Mouse (Mus musculus): ENCODE measurements around the gene Gcnt1. TPM values are rescaled to one million over a fixed set of nuclear protein-coding genes. Genes with fewer than 3 reads are reported as not detected.

Gcnt1 gene
- polyA plus RNA-seq, 1 experiment = 0.12 TPM

DNA sequence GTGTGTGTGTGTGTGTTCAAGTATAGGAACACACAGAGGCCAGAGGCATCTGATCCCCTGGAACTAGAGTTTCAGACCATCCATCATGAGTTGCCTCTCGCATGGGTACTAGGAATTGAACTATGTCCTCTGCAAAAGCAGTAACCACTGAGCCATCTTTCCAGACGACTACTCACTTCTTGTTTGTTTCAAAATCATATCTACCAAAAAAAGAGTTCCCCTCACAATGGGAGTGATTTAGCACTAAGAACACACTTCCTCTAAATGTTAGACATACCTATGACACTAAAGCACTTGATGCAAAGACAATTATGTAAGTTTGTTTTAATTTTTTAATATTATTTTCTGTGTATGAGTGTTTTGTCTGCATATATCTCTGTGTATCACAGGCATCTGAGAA, 24.8 kb downstream of the Gcnt1 start:
- H3K79me2 ChIP-seq (ENCODE audit: control insufficient read depth, insufficient read depth) = no peaks in the 10 kb centered on the region
- TF ChIP-seq USF1 (IDR thresholded peaks at IDR 0.05; ENCODE audit: low read depth) (no peak), REST (IDR thresholded peaks at IDR 0.05; ENCODE audit: insufficient read depth, insufficient read length) (no peak), POLR2A (IDR thresholded peaks at IDR 0.05; ENCODE audit: insufficient read length, low read depth) (no peak), MYOG (IDR thresholded peaks at IDR 0.05; ENCODE audit: control insufficient read depth in 1 of 3, insufficient read depth in 1 of 3, insufficient read length in 2 of 3, low read depth in 2 of 3) (no peak), CEBPB (IDR thresholded peaks at IDR 0.05; ENCODE audit: insufficient read depth, poor library complexity, severe bottlenecking) (no peak), SRF (IDR thresholded peaks at IDR 0.05; ENCODE audit: control insufficient read depth, insufficient read length, low read depth) (no peak), MYOD1 (IDR thresholded peaks at IDR 0.05; ENCODE audit: control insufficient read depth in 1 of 3, insufficient read length in 2 of 3, low read depth in 2 of 3) (no peak), E2F4 (IDR thresholded peaks at IDR 0.05; ENCODE audit: insufficient read depth) (no peak), MAX (IDR thresholded peaks at IDR 0.05; ENCODE audit: low read depth) (no peak), TCF12 (IDR thresholded peaks at IDR 0.05; ENCODE audit: insufficient read depth, poor library complexity, severe bottlenecking) (no peak), TCF3 (IDR thresholded peaks at IDR 0.05; ENCODE audit: insufficient read length, low read depth) (no peak), POLR2AphosphoS2 (IDR thresholded peaks at IDR 0.05; ENCODE audit: insufficient read length, low read depth) (no peak)
- H3ac ChIP-seq (ENCODE audit: control insufficient read depth, insufficient read length) = no peak overlapping the region
- no peaks in the 10 kb centered on the region for H3K27me3 ChIP-seq (ENCODE audit: control insufficient read depth, insufficient read depth, insufficient read length)
- H3K4me2 ChIP-seq (ENCODE audit: low read depth) = no peak overlapping the region
- no peak overlapping the region for H3K4me3 ChIP-seq
- H3K36me3 ChIP-seq (ENCODE audit: control insufficient read depth, insufficient read depth) = no peaks in the 10 kb centered on the region

DNA sequence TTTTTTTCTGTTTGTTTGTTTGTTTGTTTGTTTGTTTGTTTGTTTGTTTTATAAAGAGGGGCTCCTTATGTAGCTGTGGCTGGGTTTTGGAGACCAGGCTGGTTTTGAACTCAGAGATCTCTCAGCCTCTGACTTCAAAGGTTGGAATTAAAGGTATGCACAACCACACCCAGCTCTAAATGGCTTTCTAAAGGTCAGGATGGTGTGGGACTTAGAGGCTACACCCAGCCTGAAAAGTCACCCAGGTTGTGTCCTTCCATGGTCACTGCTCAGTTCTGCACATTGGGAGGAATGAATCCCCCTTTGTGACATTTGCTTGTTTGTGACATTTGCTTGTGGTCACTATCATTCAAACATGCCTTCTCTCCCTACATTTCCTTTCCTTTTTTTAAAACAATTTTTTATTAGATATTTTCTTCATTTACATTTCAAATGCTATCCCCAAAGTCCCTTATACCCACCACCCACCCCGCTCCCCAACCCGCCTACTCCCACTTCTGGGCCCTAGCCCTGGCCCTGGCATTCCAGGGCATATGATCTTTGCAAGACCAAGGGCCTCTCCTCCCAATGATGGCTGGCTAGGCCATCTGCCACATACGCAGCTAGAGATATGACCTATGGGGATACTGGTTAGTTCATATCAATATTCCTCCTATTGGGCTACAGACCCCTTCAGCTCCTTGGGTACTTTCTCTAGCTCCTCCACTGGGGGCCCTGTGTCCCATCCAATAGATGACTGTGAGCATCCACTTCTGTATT, 25.7 kb downstream of the Gcnt1 start:
- no peaks in the 10 kb centered on the region for H3K27me3 ChIP-seq (ENCODE audit: control insufficient read depth, insufficient read depth, insufficient read length)

DNA sequence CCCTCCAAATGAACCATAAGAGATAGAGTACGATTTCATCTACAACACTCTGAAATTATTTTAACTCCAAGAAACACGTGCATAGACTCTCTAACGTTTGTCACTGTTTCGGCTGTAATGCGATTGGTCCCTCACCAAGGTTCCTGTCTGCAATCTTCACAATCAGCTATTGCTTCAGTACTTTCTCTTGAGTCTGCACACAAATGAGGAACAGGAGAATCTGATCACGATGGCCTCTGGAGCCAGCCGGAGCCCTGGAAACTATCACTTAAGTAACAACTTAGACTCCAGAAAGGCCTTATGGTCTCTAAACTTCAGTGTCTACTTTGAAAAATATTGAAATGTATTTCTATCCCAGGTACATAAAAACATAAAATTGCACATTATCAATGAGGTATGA, 27.8 kb downstream of the Gcnt1 start:
- no peaks in the 10 kb centered on the region for H3K36me3 ChIP-seq (ENCODE audit: control insufficient read depth, insufficient read depth)
- no peak overlapping the region for H3K4me3 ChIP-seq
- TF ChIP-seq POLR2AphosphoS2 (IDR thresholded peaks at IDR 0.05; ENCODE audit: insufficient read length, low read depth) (no peak), TCF3 (IDR thresholded peaks at IDR 0.05; ENCODE audit: insufficient read length, low read depth) (no peak), MAX (IDR thresholded peaks at IDR 0.05; ENCODE audit: low read depth) (no peak), CEBPB (IDR thresholded peaks at IDR 0.05; ENCODE audit: insufficient read depth, poor library complexity, severe bottlenecking) (no peak), TCF12 (IDR thresholded peaks at IDR 0.05; ENCODE audit: insufficient read depth, poor library complexity, severe bottlenecking) (no peak), MYOG (IDR thresholded peaks at IDR 0.05; ENCODE audit: control insufficient read depth in 1 of 3, insufficient read depth in 1 of 3, insufficient read length in 2 of 3, low read depth in 2 of 3) (no peak), SRF (IDR thresholded peaks at IDR 0.05; ENCODE audit: control insufficient read depth, insufficient read length, low read depth) (no peak), E2F4 (IDR thresholded peaks at IDR 0.05; ENCODE audit: insufficient read depth) (no peak), USF1 (IDR thresholded peaks at IDR 0.05; ENCODE audit: low read depth) (no peak), REST (IDR thresholded peaks at IDR 0.05; ENCODE audit: insufficient read depth, insufficient read length) (no peak), POLR2A (IDR thresholded peaks at IDR 0.05; ENCODE audit: insufficient read length, low read depth) (no peak), MYOD1 (IDR thresholded peaks at IDR 0.05; ENCODE audit: control insufficient read depth in 1 of 3, insufficient read length in 2 of 3, low read depth in 2 of 3) (no peak)
- no peaks in the 10 kb centered on the region for H3K27me3 ChIP-seq (ENCODE audit: control insufficient read depth, insufficient read depth, insufficient read length)
- H3K79me2 ChIP-seq (ENCODE audit: control insufficient read depth, insufficient read depth) = no peaks in the 10 kb centered on the region
- H3K4me2 ChIP-seq (ENCODE audit: low read depth) = no peak overlapping the region
- no peak overlapping the region for H3ac ChIP-seq (ENCODE audit: control insufficient read depth, insufficient read length)

More for the DNA sequence above, 25.7 kb downstream of the Gcnt1 start:
- no peaks in the 10 kb centered on the region for H3K36me3 ChIP-seq (ENCODE audit: control insufficient read depth, insufficient read depth)
- no peaks in the 10 kb centered on the region for H3K79me2 ChIP-seq (ENCODE audit: control insufficient read depth, insufficient read depth)
- H3K4me2 ChIP-seq (ENCODE audit: low read depth) = no peak overlapping the region
- TF ChIP-seq CEBPB (IDR thresholded peaks at IDR 0.05; ENCODE audit: insufficient read depth, poor library complexity, severe bottlenecking) (no peak), E2F4 (IDR thresholded peaks at IDR 0.05; ENCODE audit: insufficient read depth) (no peak), SRF (IDR thresholded peaks at IDR 0.05; ENCODE audit: control insufficient read depth, insufficient read length, low read depth) (no peak), USF1 (IDR thresholded peaks at IDR 0.05; ENCODE audit: low read depth) (no peak), REST (IDR thresholded peaks at IDR 0.05; ENCODE audit: insufficient read depth, insufficient read length) (no peak), MYOD1 (IDR thresholded peaks at IDR 0.05; ENCODE audit: control insufficient read depth in 1 of 3, insufficient read length in 2 of 3, low read depth in 2 of 3) (no peak), MYOG (IDR thresholded peaks at IDR 0.05; ENCODE audit: control insufficient read depth in 1 of 3, insufficient read depth in 1 of 3, insufficient read length in 2 of 3, low read depth in 2 of 3) (no peak), POLR2AphosphoS2 (IDR thresholded peaks at IDR 0.05; ENCODE audit: insufficient read length, low read depth) (no peak), POLR2A (IDR thresholded peaks at IDR 0.05; ENCODE audit: insufficient read length, low read depth) (no peak), TCF12 (IDR thresholded peaks at IDR 0.05; ENCODE audit: insufficient read depth, poor library complexity, severe bottlenecking) (no peak), TCF3 (IDR thresholded peaks at IDR 0.05; ENCODE audit: insufficient read length, low read depth) (no peak), MAX (IDR thresholded peaks at IDR 0.05; ENCODE audit: low read depth) (no peak)
- no peak overlapping the region for H3K4me3 ChIP-seq
- H3ac ChIP-seq (ENCODE audit: control insufficient read depth, insufficient read length) = no peak overlapping the region

DNA sequence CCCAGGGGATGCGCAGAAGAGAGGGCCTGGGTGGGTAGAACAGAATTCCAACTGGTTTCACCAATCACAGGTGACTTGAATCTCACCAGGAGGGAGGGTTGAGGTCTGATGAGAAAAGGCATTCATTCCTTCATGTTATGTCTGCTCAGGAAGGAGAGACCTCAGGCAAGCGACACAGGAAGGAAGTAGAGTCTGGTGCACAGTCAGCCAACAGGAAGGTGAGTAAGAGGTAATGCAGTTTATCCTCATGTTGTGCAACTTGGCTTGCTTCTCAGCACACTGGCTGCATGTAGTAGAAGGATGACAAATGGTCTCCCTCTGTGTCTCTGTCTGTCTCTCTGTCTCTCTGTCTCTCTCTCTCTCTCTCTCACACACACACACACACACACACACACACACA, 33.1 kb downstream of the Gcnt1 start:
- H3K36me3 ChIP-seq (ENCODE audit: control insufficient read depth, insufficient read depth) = no peaks in the 10 kb centered on the region
- H3K4me3 ChIP-seq = no peak overlapping the region
- no peaks in the 10 kb centered on the region for H3K27me3 ChIP-seq (ENCODE audit: control insufficient read depth, insufficient read depth, insufficient read length)
- H3K4me2 ChIP-seq (ENCODE audit: low read depth) = no peak overlapping the region
- no peak overlapping the region for H3ac ChIP-seq (ENCODE audit: control insufficient read depth, insufficient read length)
- H3K79me2 ChIP-seq (ENCODE audit: control insufficient read depth, insufficient read depth) = no peaks in the 10 kb centered on the region
- no peak for TF ChIP-seq MAX (IDR thresholded peaks at IDR 0.05; ENCODE audit: low read depth)
